Mouse (Mus musculus): Measurements from ENCODE around the gene Fam83g.

- TF ChIP-seq CTCF (IDR thresholded peaks at IDR 0.05; ENCODE audit: extremely low read depth, insufficient read depth, insufficient read length, insufficient replicate concordance) = no peak
- no peak for TF ChIP-seq POLR2A (IDR thresholded peaks at IDR 0.05; ENCODE audit: low read depth, low read length)
Observed at GRCm38 (mm10) chr11:61649163-61649580, 34.7 kb upstream of the Fam83g start.
